Comparison of ENCODE assay signal across 28 mouse cellular contexts in the genomic region with DNA sequence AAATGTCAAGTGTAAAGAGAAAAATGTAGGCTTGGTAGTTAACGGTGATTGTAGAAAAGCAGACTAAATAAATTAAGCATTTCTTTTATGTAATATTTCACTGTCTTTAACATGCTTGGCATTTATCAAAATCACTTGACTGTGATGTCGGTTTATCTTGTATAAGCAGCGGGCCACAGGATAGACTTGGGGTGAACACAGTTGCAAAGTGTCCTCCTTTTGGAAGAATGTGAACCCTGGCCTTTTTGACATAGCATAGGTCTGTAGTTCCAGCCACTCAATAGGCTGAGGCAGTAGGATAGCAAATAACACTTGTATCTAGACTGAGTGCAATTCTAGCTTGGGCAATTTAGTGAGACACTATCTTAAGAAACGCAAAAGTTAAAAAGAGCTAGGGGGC. TPM values are rescaled to one million over a fixed set of nuclear protein-coding genes. Genes with fewer than 3 reads are reported as not detected.
"Had no signal": no experiment of that assay in that cellular context is flagged by ENCODE, and none has a peak within 500 bp of the region (broad histone marks: within the 10 kb centered on the region; RNA-seq: fewer than 3 reads in every experiment).

No protein-coding gene starts in this region.

- H3K4me2 ChIP-seq: kidney, embryonic 15.5 days; limb, embryonic 12.5 days; limb, embryonic 15.5 days; midbrain, embryonic 11.5 days; stomach, embryonic 15.5 days had no signal

- H3K27ac ChIP-seq: kidney, embryonic 15.5 days; left cerebral cortex, adult 2 months; limb, embryonic 12.5 days; limb, embryonic 15.5 days; stomach, embryonic 15.5 days had no signal

- H3K9ac ChIP-seq: kidney, embryonic 15.5 days; limb, embryonic 12.5 days; limb, embryonic 15.5 days; stomach, embryonic 15.5 days had no signal

- H3K4me1 ChIP-seq: limb, embryonic 12.5 days; stomach, embryonic 15.5 days had no signal

- H3K9me3 ChIP-seq: kidney, embryonic 15.5 days; limb, embryonic 12.5 days; limb, embryonic 15.5 days; stomach, embryonic 15.5 days had no signal

- H3K27me3 ChIP-seq: kidney, embryonic 15.5 days; limb, embryonic 12.5 days; limb, embryonic 15.5 days; stomach, embryonic 15.5 days had no signal

- ATAC-seq: intestine, postnatal 0 days had no signal

- DNase-seq: kidney, adult 8-10 months; kidney, postnatal 10 days; kidney, postnatal 36 days; layer of hippocampus, postnatal 36 days; left cerebral cortex, postnatal 4 days; lung, adult 2 months; lung, postnatal 14 days; lung, postnatal 4 days; midbrain, embryonic 14.5 days; right cerebral cortex, adult 18-20 months; right cerebral cortex, postnatal 14 days; right cerebral cortex, postnatal 4 days; spleen, adult 18-20 months; thymus, adult 2 months; thymus, postnatal 14 days; thymus, postnatal 4 days had no signal

- H3K4me3 ChIP-seq: kidney, embryonic 15.5 days; left cerebral cortex, adult 2 months; limb, embryonic 12.5 days; limb, embryonic 15.5 days; stomach, embryonic 15.5 days had no signal

- H3K36me3 ChIP-seq: kidney, embryonic 15.5 days; limb, embryonic 12.5 days; limb, embryonic 15.5 days; stomach, embryonic 15.5 days had no signal

RNA-seq across cellular contexts. Expression of a gene that starts 4.3 kb away (rescaled TPM):
- total RNA-seq: layer of hippocampus, postnatal 10 days; layer of hippocampus, postnatal 36 days; left cerebral cortex, postnatal 14 days; megakaryocyte progenitor cell, adult 5-6 weeks; midbrain, postnatal 0 days had no signal
- polyA plus RNA-seq: intestine, postnatal 0 days; kidney, embryonic 15.5 days; lung, adult 2 months; lung, embryonic 16.5 days; midbrain, embryonic 14.5 days; midbrain, postnatal 0 days; thymus, adult 2 months had no signal
